Mouse (Mus musculus): ENCODE measurements around the gene Cad. TPM values are rescaled to one million over a fixed set of nuclear protein-coding genes. Genes with fewer than 3 reads are reported as not detected.
A peak's percentile ranks its signal among the peaks of the same experiment; 100 is the strongest.

Gene Cad
- polyA plus RNA-seq, 1 experiment from 2014 or later, result 63.1 TPM

GRCm38 (mm10) chr5:31080059-31080794, 25.6 kb downstream of the Cad start:
- no peak overlapping the region for H3K4me3 ChIP-seq
- H3K36me3 ChIP-seq, result peaks cover 46% of the 10 kb centered on the region
- no peak overlapping the region for H3K27ac ChIP-seq
- H3K9me3 ChIP-seq (replicated peaks), result no peaks in the 10 kb centered on the region
- H3K4me1 ChIP-seq, result peaks cover 16% of the 10 kb centered on the region
- WGBS, result 86% methylated on average over 13 of the region's 13 CpGs
- peaks cover 19% of the 10 kb centered on the region for H3K27me3 ChIP-seq (ENCODE audit: low read depth, poor library complexity, severe bottlenecking)
- DNase-seq (ENCODE audit: low spot score), result no peak

- H3K27me3 ChIP-seq (ENCODE audit: low read depth, poor library complexity, severe bottlenecking), result peaks cover 23% of the 10 kb centered on the region
- no peaks in the 10 kb centered on the region for H3K9me3 ChIP-seq (replicated peaks)
- H3K27ac ChIP-seq, result no peak overlapping the region
- peaks cover 41% of the 10 kb centered on the region for H3K36me3 ChIP-seq
- H3K4me3 ChIP-seq, result no peak overlapping the region
- peaks cover 16% of the 10 kb centered on the region for H3K4me1 ChIP-seq
- WGBS, result 63% methylated on average over 3 of the region's 3 CpGs
- no peak for DNase-seq (ENCODE audit: low spot score)
Measured at GRCm38 (mm10) chr5:31080795-31081164, 26.2 kb downstream of the Cad start.

GRCm38 (mm10) chr5:31081386-31081785, 26.8 kb downstream of the Cad start:
- Histone ChIP-seq H3K36me3 (peaks cover 35% of the 10 kb centered on the region), H3K4me3 (no peak overlapping the region), H3K9me3 (replicated peaks) (no peaks in the 10 kb centered on the region), H3K27me3 (ENCODE audit: low read depth, poor library complexity, severe bottlenecking) (peaks cover 29% of the 10 kb centered on the region), H3K4me1 (peaks cover 16% of the 10 kb centered on the region), H3K27ac (no peak overlapping the region)
- peak; percentile 57 for DNase-seq (ENCODE audit: low spot score)
- WGBS, result 74% methylated on average over 3 of the region's 3 CpGs

- Histone ChIP-seq H3K27ac (no peak overlapping the region), H3K27me3 (ENCODE audit: low read depth, poor library complexity, severe bottlenecking) (peaks cover 37% of the 10 kb centered on the region), H3K4me1 (peaks cover 16% of the 10 kb centered on the region), H3K4me3 (no peak overlapping the region), H3K36me3 (peaks cover 25% of the 10 kb centered on the region), H3K9me3 (replicated peaks) (no peaks in the 10 kb centered on the region)
- peak; percentile 61 for DNase-seq (ENCODE audit: low spot score)
- WGBS, result 24% methylated on average over 5 of the region's 5 CpGs
Measured at GRCm38 (mm10) chr5:31082355-31082754, 27.8 kb downstream of the Cad start.

- Histone ChIP-seq H3K36me3 (peaks cover 18% of the 10 kb centered on the region), H3K27ac (no peak overlapping the region), H3K4me1 (peaks cover 16% of the 10 kb centered on the region), H3K4me3 (no peak overlapping the region), H3K9me3 (replicated peaks) (no peaks in the 10 kb centered on the region), H3K27me3 (ENCODE audit: low read depth, poor library complexity, severe bottlenecking) (peaks cover 44% of the 10 kb centered on the region)
- WGBS, result 24% methylated on average over 12 of the region's 12 CpGs
- DNase-seq (ENCODE audit: low spot score), result no peak
Measured at GRCm38 (mm10) chr5:31082935-31083625, 28.5 kb downstream of the Cad start.

GRCm38 (mm10) chr5:31083949-31084348, 29.4 kb downstream of the Cad start:
- no peak for DNase-seq (ENCODE audit: low spot score)
- 17% methylated on average over 8 of the region's 8 CpGs for WGBS
- Histone ChIP-seq H3K9me3 (replicated peaks) (no peaks in the 10 kb centered on the region), H3K4me1 (peaks cover 16% of the 10 kb centered on the region), H3K36me3 (peaks cover 9% of the 10 kb centered on the region), H3K4me3 (no peak overlapping the region), H3K27me3 (ENCODE audit: low read depth, poor library complexity, severe bottlenecking) (peaks cover 53% of the 10 kb centered on the region), H3K27ac (no peak overlapping the region)

- H3K4me3 ChIP-seq, result no peak overlapping the region
- no peaks in the 10 kb centered on the region for H3K36me3 ChIP-seq
- peaks cover 16% of the 10 kb centered on the region for H3K4me1 ChIP-seq
- 39% methylated on average over 7 of the region's 7 CpGs for WGBS
- H3K27me3 ChIP-seq (ENCODE audit: low read depth, poor library complexity, severe bottlenecking), result peaks cover 80% of the 10 kb centered on the region
- H3K27ac ChIP-seq, result no peak overlapping the region
- no peaks in the 10 kb centered on the region for H3K9me3 ChIP-seq (replicated peaks)
- no peak for DNase-seq (ENCODE audit: low spot score)
Measured at GRCm38 (mm10) chr5:31086606-31087005, 32.0 kb downstream of the Cad start.

- no peaks in the 10 kb centered on the region for H3K36me3 ChIP-seq
- H3K4me3 ChIP-seq, result no peak overlapping the region
- H3K4me1 ChIP-seq, result peaks cover 17% of the 10 kb centered on the region
- H3K9me3 ChIP-seq (replicated peaks), result no peaks in the 10 kb centered on the region
- peaks cover 85% of the 10 kb centered on the region for H3K27me3 ChIP-seq (ENCODE audit: low read depth, poor library complexity, severe bottlenecking)
- no peak for DNase-seq (ENCODE audit: low spot score)
- no peak overlapping the region for H3K27ac ChIP-seq
- WGBS, result 82% methylated on average over 2 of the region's 2 CpGs
Measured at GRCm38 (mm10) chr5:31087131-31087530, 32.6 kb downstream of the Cad start.

- Histone ChIP-seq H3K9me3 (replicated peaks) (no peaks in the 10 kb centered on the region), H3K27ac (peak overlapping the region; percentile 21)
Measured at GRCm38 (mm10) chr5:31092231-31092975, 37.8 kb downstream of the Cad start.

GRCm38 (mm10) chr5:31093151-31094041, 38.8 kb downstream of the Cad start:
- Histone ChIP-seq H3K27ac (peak overlapping the region; percentile 21; the same call in 1 of the 2 replicates), H3K4me1 (peaks cover 36% of the 10 kb centered on the region), H3K27me3 (ENCODE audit: low read depth, poor library complexity, severe bottlenecking) (peaks cover 100% of the 10 kb centered on the region), H3K9me3 (replicated peaks) (no peaks in the 10 kb centered on the region), H3K36me3 (no peaks in the 10 kb centered on the region), H3K4me3 (peak overlapping the region; percentile 47)
- peak; percentile 64 for DNase-seq (ENCODE audit: low spot score)
- under 1% methylated on average over 54 of the region's 54 CpGs for WGBS

More at GRCm38 (mm10) chr5:31092231-31092975, 37.8 kb downstream of the Cad start:
- H3K36me3 ChIP-seq, result no peaks in the 10 kb centered on the region
- 2% methylated on average over 51 of the region's 53 CpGs for WGBS
- no peak for DNase-seq (ENCODE audit: low spot score)
- H3K4me3 ChIP-seq, result peak overlapping the region; percentile 47
- H3K4me1 ChIP-seq, result peaks cover 36% of the 10 kb centered on the region
- H3K27me3 ChIP-seq (ENCODE audit: low read depth, poor library complexity, severe bottlenecking), result peaks cover 100% of the 10 kb centered on the region

GRCm38 (mm10) chr5:31094100-31094798, 39.7 kb downstream of the Cad start:
- H3K36me3 ChIP-seq, result no peaks in the 10 kb centered on the region
- H3K27ac ChIP-seq, result no peak overlapping the region
- H3K4me1 ChIP-seq, result peaks cover 36% of the 10 kb centered on the region
- H3K9me3 ChIP-seq (replicated peaks), result no peaks in the 10 kb centered on the region
- 2% methylated on average over 28 of the region's 29 CpGs for WGBS
- DNase-seq (ENCODE audit: low spot score), result peak; percentile 72
- peaks cover 99% of the 10 kb centered on the region for H3K27me3 ChIP-seq (ENCODE audit: low read depth, poor library complexity, severe bottlenecking)
- peak overlapping the region; percentile 47 for H3K4me3 ChIP-seq

Measured in limb, embryonic 10.5 days (tissue).